Mouse (Mus musculus) liver, embryonic 12.5 days (tissue): Measurements from ENCODE around the gene Il33. TPM values are rescaled to one million over a fixed set of nuclear protein-coding genes. Genes with fewer than 3 reads are reported as not detected.

Source experiments
- ATAC-seq: fragments of 200-750 bp; cut with Nextera tagmentation; 2 replicates; pipeline ENCODE4 v1.8.0; 2017; ENCODE audit warnings: moderate number of reproducible peaks, mild to moderate bottlenecking, moderate library complexity
- H3K27ac ChIP-seq: fragments of 300-500 bp; sonication (generic); 2 replicates; pipeline ENCODE4 v1.5.1; 2016; ENCODE audit warnings: mild to moderate bottlenecking
- H3K27me3 ChIP-seq: fragments of 300-500 bp; sonication (generic); replicated peaks from 2 replicates; pipeline ENCODE4 v1.6.1; 2016; ENCODE audit warnings: mild to moderate bottlenecking, moderate library complexity
- H3K36me3 ChIP-seq: fragments of 300-500 bp; sonication (generic); 2 replicates; pipeline ENCODE4 v1.6.1; 2016; ENCODE audit warnings: mild to moderate bottlenecking, moderate library complexity
- H3K4me1 ChIP-seq: fragments of 300-500 bp; sonication (generic); 2 replicates; pipeline ENCODE4 v1.6.1; 2016
- H3K4me2 ChIP-seq: fragments of 300-500 bp; sonication (generic); 2 replicates; pipeline ENCODE4 v1.6.1; 2016; ENCODE audit warnings: mild to moderate bottlenecking, moderate library complexity
- H3K4me3 ChIP-seq: fragments of 300-500 bp; sonication (generic); 2 replicates; pipeline ENCODE4 v1.5.1; 2016; ENCODE audit warnings: mild to moderate bottlenecking, moderate library complexity
- H3K9ac ChIP-seq: fragments of 300-500 bp; sonication (generic); 2 replicates; pipeline ENCODE4 v1.6.1; 2016; ENCODE audit warnings: mild to moderate bottlenecking, moderate library complexity
- H3K9me3 ChIP-seq: fragments of 300-500 bp; sonication (generic); replicated peaks from 2 replicates; pipeline ENCODE4 v1.6.1; 2016; ENCODE audit warnings: mild to moderate bottlenecking, moderate library complexity
- WGBS: fragments of 180-500 bp; shearing (Covaris S2); methylation state at CpG from one replicate; pipeline ENCODE4 v1.1.7; 2016; ENCODE audit not compliant: insufficient replicate concordance; 5-methylcytosine and 5-hydroxymethylcytosine counted together
- polyA plus RNA-seq: library from polyadenylated mRNA; unstranded; fragments of >200 nt; fragmentation: Nextera tagmentation; extraction: Ambion mirVana; gene quantifications from 2 replicates; pipeline ENCODE4 v1.2.1, GENCODE M21; 2016

Gene Il33
- polyA plus RNA-seq, 1 experiment from 2014 or later, result 0.64 TPM

GRCm38 (mm10) chr19:29894381-29894780, 30.5 kb upstream of the Il33 start:
- H3K9me3 ChIP-seq, result peaks cover 2% of the 10 kb centered on the region; the same call in 1 of the 2 replicates
- no peak overlapping the region for H3K9ac ChIP-seq
- H3K4me2 ChIP-seq, result no peak overlapping the region
- no peaks in the 10 kb centered on the region for H3K27me3 ChIP-seq
- H3K4me3 ChIP-seq, result no peak overlapping the region
- 71% methylated on average over 12 of the region's 12 CpGs for WGBS
- H3K36me3 ChIP-seq, result no peaks in the 10 kb centered on the region
- H3K4me1 ChIP-seq, result no peaks in the 10 kb centered on the region
- H3K27ac ChIP-seq, result no peak overlapping the region
- ATAC-seq, result no peak

DNA sequence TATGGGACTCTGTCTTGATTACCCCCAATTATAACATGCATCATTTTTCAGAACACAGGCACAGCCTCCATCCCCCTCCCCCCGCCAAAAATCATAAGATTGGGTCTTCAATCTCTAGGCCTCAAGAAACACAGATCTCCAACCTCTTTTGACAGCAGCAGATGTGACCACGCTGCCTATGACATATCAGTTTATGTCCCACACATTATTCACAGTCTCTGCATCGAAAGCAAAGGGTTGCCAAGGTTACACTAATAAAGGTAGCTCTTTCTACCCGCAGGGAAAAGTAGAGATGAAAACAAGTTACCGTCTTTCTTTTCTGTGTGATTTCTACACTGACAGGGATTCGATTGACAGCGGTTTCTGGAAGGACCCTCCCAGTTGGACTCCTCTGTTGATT, 29.9 kb upstream of the Il33 start:
- WGBS, result 64% methylated on average over 7 of the region's 7 CpGs
- no peak for ATAC-seq

GRCm38 (mm10) chr19:29900318-29900717, 24.6 kb upstream of the Il33 start:
- no peak for ATAC-seq
- Histone ChIP-seq H3K36me3 (no peaks in the 10 kb centered on the region), H3K4me2 (no peak overlapping the region), H3K9me3 (peaks cover 13% of the 10 kb centered on the region), H3K9ac (no peak overlapping the region), H3K4me3 (no peak overlapping the region), H3K27ac (no peak overlapping the region), H3K4me1 (no peaks in the 10 kb centered on the region), H3K27me3 (no peaks in the 10 kb centered on the region)
- WGBS, result 80% methylated on average over 3 of the region's 3 CpGs

More for the DNA sequence above, 29.9 kb upstream of the Il33 start:
- Histone ChIP-seq H3K27ac (no peak overlapping the region), H3K4me3 (no peak overlapping the region), H3K36me3 (no peaks in the 10 kb centered on the region), H3K4me2 (no peak overlapping the region), H3K4me1 (no peaks in the 10 kb centered on the region), H3K9me3 (peaks cover 8% of the 10 kb centered on the region), H3K27me3 (no peaks in the 10 kb centered on the region), H3K9ac (no peak overlapping the region)

- no peak for ATAC-seq
- Histone ChIP-seq H3K9me3 (peaks cover 13% of the 10 kb centered on the region), H3K36me3 (no peaks in the 10 kb centered on the region), H3K27ac (no peak overlapping the region), H3K4me3 (no peak overlapping the region), H3K4me1 (no peaks in the 10 kb centered on the region), H3K27me3 (no peaks in the 10 kb centered on the region), H3K4me2 (no peak overlapping the region), H3K9ac (no peak overlapping the region)
- 57% methylated on average over 4 of the region's 4 CpGs for WGBS
Observed at GRCm38 (mm10) chr19:29902343-29903070, 22.4 kb upstream of the Il33 start.

GRCm38 (mm10) chr19:29905896-29906295, 19.0 kb upstream of the Il33 start:
- no peaks in the 10 kb centered on the region for H3K4me1 ChIP-seq
- H3K9me3 ChIP-seq, result no peaks in the 10 kb centered on the region
- no peaks in the 10 kb centered on the region for H3K36me3 ChIP-seq
- H3K4me2 ChIP-seq, result no peak overlapping the region
- H3K27me3 ChIP-seq, result no peaks in the 10 kb centered on the region
- no peak for ATAC-seq
- WGBS, result 69% methylated on average over 1 of the region's 1 CpGs
- H3K9ac ChIP-seq, result no peak overlapping the region
- H3K27ac ChIP-seq, result no peak overlapping the region
- H3K4me3 ChIP-seq, result no peak overlapping the region

DNA sequence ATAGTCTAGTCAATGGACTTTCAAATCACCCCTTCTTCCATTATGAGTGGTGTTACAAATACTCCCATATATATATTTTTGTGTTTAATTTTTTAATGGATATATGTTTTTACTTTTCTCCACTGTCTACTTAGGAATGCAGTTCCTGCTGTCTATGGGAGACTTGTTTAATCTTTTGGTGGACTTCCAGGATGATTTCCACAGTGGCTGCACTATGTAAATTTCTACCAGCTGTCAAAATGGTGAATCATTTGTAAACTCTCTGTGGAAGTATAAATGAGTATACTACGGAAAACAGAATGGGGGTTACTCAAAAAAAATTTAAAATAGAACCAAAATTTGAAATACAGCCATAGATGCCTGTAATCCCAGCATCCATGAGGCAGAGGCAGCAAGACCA, 15.7 kb upstream of the Il33 start:
- Histone ChIP-seq H3K9ac (no peak overlapping the region), H3K4me1 (no peaks in the 10 kb centered on the region), H3K4me3 (no peak overlapping the region), H3K27me3 (no peaks in the 10 kb centered on the region), H3K9me3 (no peaks in the 10 kb centered on the region), H3K4me2 (no peak overlapping the region), H3K27ac (no peak overlapping the region), H3K36me3 (no peaks in the 10 kb centered on the region)
- ATAC-seq, result no peak
- 58% methylated on average over 1 of the region's 1 CpGs for WGBS

GRCm38 (mm10) chr19:29911919-29912318, 13.0 kb upstream of the Il33 start:
- H3K9me3 ChIP-seq, result no peaks in the 10 kb centered on the region
- ATAC-seq, result no peak
- 68% methylated on average over 6 of the region's 6 CpGs for WGBS
- H3K4me3 ChIP-seq, result no peak overlapping the region
- no peaks in the 10 kb centered on the region for H3K27me3 ChIP-seq
- no peaks in the 10 kb centered on the region for H3K36me3 ChIP-seq
- H3K27ac ChIP-seq, result no peak overlapping the region
- H3K4me1 ChIP-seq, result no peaks in the 10 kb centered on the region
- H3K9ac ChIP-seq, result no peak overlapping the region
- H3K4me2 ChIP-seq, result no peak overlapping the region

- no peaks in the 10 kb centered on the region for H3K9me3 ChIP-seq
- H3K36me3 ChIP-seq, result no peaks in the 10 kb centered on the region
- WGBS, result 62% methylated on average over 5 of the region's 5 CpGs
- no peak overlapping the region for H3K4me3 ChIP-seq
- no peaks in the 10 kb centered on the region for H3K27me3 ChIP-seq
- no peak for ATAC-seq
- H3K9ac ChIP-seq, result no peak overlapping the region
- H3K4me1 ChIP-seq, result no peaks in the 10 kb centered on the region
- H3K4me2 ChIP-seq, result no peak overlapping the region
- no peak overlapping the region for H3K27ac ChIP-seq
Observed at GRCm38 (mm10) chr19:29917421-29917820, 7.5 kb upstream of the Il33 start.

DNA sequence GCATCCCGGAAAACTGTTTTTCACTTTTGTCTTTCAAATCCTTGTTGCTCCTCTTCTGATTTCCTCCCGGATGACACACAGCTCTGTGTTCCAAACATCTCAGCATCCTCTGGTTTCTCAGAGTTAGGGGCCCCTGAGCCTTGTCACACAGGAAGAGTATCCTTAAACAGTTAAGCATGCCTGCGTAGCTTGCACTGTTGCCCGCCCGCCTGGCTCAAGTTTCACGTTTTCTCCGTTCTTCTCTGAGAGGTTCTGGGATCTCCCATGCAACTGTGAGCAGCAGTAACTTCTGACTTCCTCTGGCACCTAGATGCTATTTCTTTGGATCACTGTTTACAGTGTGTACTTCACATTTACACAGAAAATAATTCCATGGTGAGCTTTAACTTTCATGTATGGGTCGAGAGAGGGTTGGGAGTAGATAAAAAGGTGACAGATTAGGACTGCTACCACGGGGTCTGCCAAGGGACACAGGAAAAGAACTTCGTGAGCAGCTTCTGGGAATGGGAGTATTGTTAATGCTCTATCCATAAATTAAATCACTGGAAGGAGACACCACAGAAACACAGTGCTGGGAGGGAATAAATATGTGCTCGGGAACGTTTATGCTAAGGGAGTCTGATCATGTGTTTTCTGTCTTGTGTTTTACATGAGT, 1.3 kb downstream of the Il33 start:
- H3K9me3 ChIP-seq, result no peaks in the 10 kb centered on the region
- whole genome bisulfite sequencing, result 44% methylated on average over 12 of the region's 12 CpGs
- no peak overlapping the region for H3K27ac ChIP-seq
- no peaks in the 10 kb centered on the region for H3K36me3 ChIP-seq
- no peaks in the 10 kb centered on the region; the same call in 1 of the 2 replicates for H3K27me3 ChIP-seq
- H3K4me2 ChIP-seq, result no peak overlapping the region
- no peak overlapping the region for H3K4me3 ChIP-seq
- no peak overlapping the region for H3K9ac ChIP-seq
- ATAC-seq, result no peak
- H3K4me1 ChIP-seq, result no peaks in the 10 kb centered on the region

- Histone ChIP-seq H3K9me3 (no peaks in the 10 kb centered on the region), H3K36me3 (no peaks in the 10 kb centered on the region), H3K4me2 (no peak overlapping the region), H3K27me3 (no peaks in the 10 kb centered on the region), H3K27ac (no peak overlapping the region), H3K9ac (no peak overlapping the region), H3K4me3 (no peak overlapping the region), H3K4me1 (no peaks in the 10 kb centered on the region)
- 51% methylated on average over 5 of the region's 5 CpGs for WGBS
- no peak for ATAC-seq
Observed at GRCm38 (mm10) chr19:29930296-29930695, 5.4 kb downstream of the Il33 start.

- no peaks in the 10 kb centered on the region for H3K36me3 ChIP-seq
Observed at GRCm38 (mm10) chr19:29937445-29937844, 12.5 kb downstream of the Il33 start.

GRCm38 (mm10) chr19:29940239-29940638, 15.3 kb downstream of the Il33 start:
- Histone ChIP-seq H3K9me3 (no peaks in the 10 kb centered on the region), H3K27ac (no peak overlapping the region), H3K27me3 (no peaks in the 10 kb centered on the region), H3K9ac (no peak overlapping the region), H3K4me2 (0 out of 2 replicates have a peak overlapping the region, but pooled peaks have one; percentile 9), H3K4me1 (no peaks in the 10 kb centered on the region), H3K4me3 (no peak overlapping the region), H3K36me3 (no peaks in the 10 kb centered on the region)
- WGBS, result 12% methylated on average over 6 of the region's 6 CpGs
- ATAC-seq, result peak; percentile 32; the same call in 1 of the 2 replicates

More at GRCm38 (mm10) chr19:29937445-29937844, 12.5 kb downstream of the Il33 start:
- no peaks in the 10 kb centered on the region for H3K4me1 ChIP-seq
- H3K27me3 ChIP-seq, result no peaks in the 10 kb centered on the region
- no peaks in the 10 kb centered on the region for H3K9me3 ChIP-seq
- 39% methylated on average over 8 of the region's 8 CpGs for WGBS
- no peak overlapping the region for H3K9ac ChIP-seq
- no peak overlapping the region for H3K4me3 ChIP-seq
- H3K27ac ChIP-seq, result no peak overlapping the region
- ATAC-seq, result no peak
- no peak overlapping the region for H3K4me2 ChIP-seq
